Mouse (Mus musculus) testis, adult 2 months (tissue): ENCODE measurements around the gene Olfr1030.
"Not testable (repeated sequence)": the region's sequence is repeated elsewhere in the genome, so short reads cannot be mapped to it uniquely, and the experiment has no call there.

Experiments
- CTCF ChIP-seq: fragments of 200-500 bp; IDR thresholded peaks from 2 replicates; pipeline ENCODE4 v1.5.1; 2012; ENCODE audit warnings: low read depth, mild to moderate bottlenecking, inconsistent platforms, low read length, moderate library complexity; ENCODE audit not compliant: control insufficient read depth, insufficient read depth, insufficient replicate concordance
- POLR2A ChIP-seq: fragments of 200-500 bp; IDR thresholded peaks from 2 replicates; pipeline ENCODE4 v1.6.1; 2012; ENCODE audit warnings: low read depth, mild to moderate bottlenecking, inconsistent platforms, low read length, moderate library complexity; ENCODE audit not compliant: control insufficient read depth

DNA sequence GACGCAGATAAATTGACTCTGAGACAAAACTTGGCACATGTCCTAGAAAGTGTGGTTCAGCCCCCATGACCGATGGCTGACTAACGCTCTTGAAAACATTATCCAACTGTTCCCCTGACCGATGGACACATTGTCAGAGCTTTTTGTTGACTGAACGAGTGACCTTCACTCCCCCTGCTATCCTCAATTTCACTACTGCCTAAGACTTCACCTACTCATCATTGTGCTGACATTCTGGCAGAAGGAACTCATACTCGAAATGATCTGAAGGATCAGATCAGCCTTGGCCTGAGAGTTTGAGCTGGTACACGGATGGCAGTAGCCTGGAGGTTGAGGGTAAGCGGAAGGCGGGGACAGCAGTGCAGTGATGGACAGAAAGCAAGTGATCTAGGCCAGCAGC is 42.4 kb downstream of the Olfr1030 start:
- TF ChIP-seq CTCF, POLR2A: not testable (repeated sequence)
